Mouse (Mus musculus): ENCODE data around the gene Dennd4b. TPM values are rescaled to one million over a fixed set of nuclear protein-coding genes. Genes with fewer than 3 reads are reported as not detected.

The Dennd4b gene
- total and polyA plus RNA-seq, 3 experiments, result 9.8 to 45.3 (median 27.8) TPM

GRCm38 (mm10) chr3:90278211-90278610 is 13.2 kb downstream of the Dennd4b start:
- DNase-seq (ENCODE audit: extremely low read depth), result no peak
- Histone ChIP-seq H3K36me3 (replicated peaks in 1 of 2; ENCODE audit: control insufficient read depth in 1 of 2, insufficient read depth in 1 of 2, low read length in 1 of 2) (peaks cover 76 to 95% of the 10 kb centered on the region in 2 experiments), H3K9ac (ENCODE audit: insufficient read depth, low read depth) (no peak overlapping the region), H3K4me1 (ENCODE audit: control insufficient read depth in 1 of 2, insufficient read depth in 2 of 2) (no peaks in the 10 kb centered on the region), H3K79me2 (replicated peaks; ENCODE audit: control insufficient read depth, extremely low read depth, insufficient read depth, poor library complexity, severe bottlenecking) (no peaks in the 10 kb centered on the region), H3K27ac (ENCODE audit: insufficient read depth, low read depth) (no peak overlapping the region), H3K9me3 (replicated peaks; ENCODE audit: low read length) (no peaks in the 10 kb centered on the region), H3K4me3 (replicated peaks in 1 of 3; ENCODE audit: low read depth in 2 of 3, low read length in 2 of 3, poor library complexity in 1 of 3) (no peak overlapping the region), H3K27me3 (replicated peaks) (no peaks in the 10 kb centered on the region), H3K4me2 (ENCODE audit: insufficient read depth, low read depth, poor library complexity, severe bottlenecking) (no peak overlapping the region)
- in situ Hi-C loops (cut with MboI; ENCODE audit: low pct_ligation_motif_present, low pct_unique_long_range_greater_than_20kb, low sequenced_read_pairs), result no loop called here
- TF ChIP-seq RAD21 (IDR thresholded peaks at IDR 0.05; ENCODE audit: low read depth, low read length) (no peak), ETS1 (conservative IDR thresholded peaks at IDR 0.05; ENCODE audit: low read depth, low read length) (no peak), TBP (conservative IDR thresholded peaks at IDR 0.05; ENCODE audit: low read depth, low read length) (no peak), MYC (IDR thresholded peaks at IDR 0.05; ENCODE audit: low read depth, low read length) (no peak), PAX5 (IDR thresholded peaks at IDR 0.05; ENCODE audit: low read length) (no peak), CHD1 (IDR thresholded peaks at IDR 0.05; ENCODE audit: low read depth, low read length) (no peak), UBTF (IDR thresholded peaks at IDR 0.05; ENCODE audit: low read depth, low read length) (no peak)
- dilution Hi-C loops (cut with MboI; ENCODE audit: extremely low pct_ligation_motif_present, extremely low pct_unique_long_range_greater_than_20kb, low sequenced_read_pairs), result no loop called here

GRCm38 (mm10) chr3:90279216-90279615 is 14.2 kb downstream of the Dennd4b start:
- peaks cover 66 to 89% of the 10 kb centered on the region in 2 experiments for H3K36me3 ChIP-seq (replicated peaks in 1 of 2; ENCODE audit: control insufficient read depth in 1 of 2, insufficient read depth in 1 of 2, low read length in 1 of 2)
- TF ChIP-seq ZMIZ1 (IDR thresholded peaks at IDR 0.05; ENCODE audit: low read depth, low read length) (no peak), IRF4 (IDR thresholded peaks at IDR 0.05; ENCODE audit: low read depth, low read length) (no peak), USF1 (IDR thresholded peaks at IDR 0.05; ENCODE audit: low read depth, low read length) (no peak)

GRCm38 (mm10) chr3:90279743-90280142 is 14.8 kb downstream of the Dennd4b start:
- Histone ChIP-seq H3K79me2 (replicated peaks; ENCODE audit: control insufficient read depth, extremely low read depth, insufficient read depth, poor library complexity, severe bottlenecking) (no peaks in the 10 kb centered on the region), H3K4me3 (replicated peaks in 1 of 3; ENCODE audit: low read depth in 2 of 3, low read length in 2 of 3, poor library complexity in 1 of 3) (no peak overlapping the region), H3K36me3 (replicated peaks in 1 of 2; ENCODE audit: control insufficient read depth in 1 of 2, insufficient read depth in 1 of 2, low read length in 1 of 2) (peaks cover 64 to 84% of the 10 kb centered on the region in 2 experiments), H3K27ac (ENCODE audit: insufficient read depth, low read depth) (no peak overlapping the region), H3K4me1 (ENCODE audit: control insufficient read depth in 1 of 2, insufficient read depth in 2 of 2) (no peaks in the 10 kb centered on the region), H3K4me2 (ENCODE audit: insufficient read depth, low read depth, poor library complexity, severe bottlenecking) (no peak overlapping the region), H3K9ac (ENCODE audit: insufficient read depth, low read depth) (no peak overlapping the region), H3K27me3 (replicated peaks) (no peaks in the 10 kb centered on the region), H3K9me3 (replicated peaks; ENCODE audit: low read length) (no peaks in the 10 kb centered on the region)
- in situ Hi-C loops (cut with MboI; ENCODE audit: low pct_ligation_motif_present, low pct_unique_long_range_greater_than_20kb, low sequenced_read_pairs) (no loop called here), dilution Hi-C loops (cut with MboI; ENCODE audit: extremely low pct_ligation_motif_present, extremely low pct_unique_long_range_greater_than_20kb, low sequenced_read_pairs) (no loop called here)
- no peak for DNase-seq (ENCODE audit: extremely low read depth)
- TF ChIP-seq PAX5 (IDR thresholded peaks at IDR 0.05; ENCODE audit: low read length) (no peak), IRF4 (IDR thresholded peaks at IDR 0.05; ENCODE audit: low read depth, low read length) (no peak), JUND (conservative IDR thresholded peaks at IDR 0.05; ENCODE audit: low read depth, low read length) (no peak), ZNF384 (IDR thresholded peaks at IDR 0.05; ENCODE audit: low read depth, low read length) (no peak), SIN3A (IDR thresholded peaks at IDR 0.05; ENCODE audit: low read length) (no peak), UBTF (IDR thresholded peaks at IDR 0.05; ENCODE audit: low read depth, low read length) (no peak), TBP (conservative IDR thresholded peaks at IDR 0.05; ENCODE audit: low read depth, low read length) (no peak), JUN (IDR thresholded peaks at IDR 0.05; ENCODE audit: insufficient read depth, low read depth, low read length) (no peak), ZKSCAN1 (IDR thresholded peaks at IDR 0.05; ENCODE audit: borderline replicate concordance, low read depth, low read length) (no peak), RAD21 (IDR thresholded peaks at IDR 0.05; ENCODE audit: low read depth, low read length) (no peak), USF1 (IDR thresholded peaks at IDR 0.05; ENCODE audit: low read depth, low read length) (no peak), GABPA (IDR thresholded peaks at IDR 0.05; ENCODE audit: insufficient replicate concordance, low read depth, low read length) (no peak), TCF12 (IDR thresholded peaks at IDR 0.05; ENCODE audit: low read depth, low read length) (no peak), ZMIZ1 (IDR thresholded peaks at IDR 0.05; ENCODE audit: low read depth, low read length) (no peak), CTCF (conservative IDR thresholded peaks at IDR 0.05 in 1 of 2, IDR thresholded peaks at IDR 0.05 in 1 of 2; ENCODE audit: low read depth in 2 of 2, low read length in 2 of 2) (no peak), MEF2A (IDR thresholded peaks at IDR 0.05; ENCODE audit: borderline replicate concordance, low read depth, low read length) (no peak), NELFE (IDR thresholded peaks at IDR 0.05; ENCODE audit: low read depth, low read length) (no peak), MAX (IDR thresholded peaks at IDR 0.05; ENCODE audit: low read length) (no peak), CHD2 (IDR thresholded peaks at IDR 0.05; ENCODE audit: low read length) (no peak)

More at GRCm38 (mm10) chr3:90279216-90279615, 14.2 kb downstream of the Dennd4b start:
- Histone ChIP-seq H3K9me3 (replicated peaks; ENCODE audit: low read length) (no peaks in the 10 kb centered on the region), H3K4me2 (ENCODE audit: insufficient read depth, low read depth, poor library complexity, severe bottlenecking) (no peak overlapping the region), H3K4me3 (replicated peaks in 1 of 3; ENCODE audit: low read depth in 2 of 3, low read length in 2 of 3, poor library complexity in 1 of 3) (no peak overlapping the region), H3K9ac (ENCODE audit: insufficient read depth, low read depth) (no peak overlapping the region), H3K27ac (ENCODE audit: insufficient read depth, low read depth) (no peak overlapping the region), H3K79me2 (replicated peaks; ENCODE audit: control insufficient read depth, extremely low read depth, insufficient read depth, poor library complexity, severe bottlenecking) (no peaks in the 10 kb centered on the region), H3K27me3 (replicated peaks) (no peaks in the 10 kb centered on the region), H3K4me1 (ENCODE audit: control insufficient read depth in 1 of 2, insufficient read depth in 2 of 2) (no peaks in the 10 kb centered on the region)
- dilution Hi-C loops (cut with MboI; ENCODE audit: extremely low pct_ligation_motif_present, extremely low pct_unique_long_range_greater_than_20kb, low sequenced_read_pairs), result no loop called here
- DNase-seq (ENCODE audit: extremely low read depth), result no peak
- in situ Hi-C loops (cut with MboI; ENCODE audit: low pct_ligation_motif_present, low pct_unique_long_range_greater_than_20kb, low sequenced_read_pairs), result no loop called here

All from CH12.LX (cell line).